Mouse (Mus musculus) spleen, adult 2 months (tissue): ENCODE results near the gene Gm11213.

ENCODE experiments used
- CTCF ChIP-seq: fragments of 200-500 bp; IDR thresholded peaks from 2 replicates; pipeline ENCODE4 v1.5.1; 2011; ENCODE audit warnings: mild to moderate bottlenecking, inconsistent platforms; ENCODE audit not compliant: insufficient read depth, insufficient read length, insufficient replicate concordance; ENCODE audit errors: extremely low read depth
- POLR2A ChIP-seq: fragments of 200-500 bp; IDR thresholded peaks from 2 replicates; pipeline ENCODE4 v1.6.1; 2011; ENCODE audit warnings: low read depth, low read length, inconsistent platforms

GRCm38 (mm10) chr4:63561861-63562675 lies 43.0 kb downstream of the Gm11213 start:
- no peak for TF ChIP-seq POLR2A
- no peak for TF ChIP-seq CTCF
